Mouse (Mus musculus): ENCODE results near the gene Brd1.

- TF ChIP-seq EP300 (IDR thresholded peaks at IDR 0.05) (no peak), CTCF (IDR thresholded peaks at IDR 0.05) (no peak)
Observed at GRCm38 (mm10) chr15:88694033-88694432, 40.0 kb downstream of the Brd1 start.
